Mouse (Mus musculus) MEL (cell line): ENCODE measurements around the gene Gm26602. TPM values are rescaled to one million over a fixed set of nuclear protein-coding genes. Genes with fewer than 3 reads are reported as not detected.

Source experiments
- DNase-seq: peaks from one replicate; pipeline ENCODE4 v3.0.0; 2011; ENCODE audit warnings: low read depth, low spot score
- H3K27ac ChIP-seq: 2 replicates; pipeline ENCODE4 v1.5.1; 2012; ENCODE audit warnings: low read depth, mild to moderate bottlenecking, control low read depth, low read length, moderate library complexity; ENCODE audit not compliant: control insufficient read depth
- H3K27me3 ChIP-seq, 2 experiments: fragments of 150-350 bp in 1 of 2; sonication (generic) in 1 of 2; 2 replicates each; pipeline ENCODE4 v1.6.1; 2012; ENCODE audit warnings: low read length in 2 of 2, mild to moderate bottlenecking in 2 of 2, improper control_type of control experiment in 1 of 2, moderate library complexity in 1 of 2; ENCODE audit not compliant: insufficient read depth in 2 of 2, control insufficient read depth in 1 of 2
- H3K36me3 ChIP-seq, 2 experiments: 2 replicates each; pipeline ENCODE4 v1.6.1; 2012 to 2014; ENCODE audit warnings: low read length in 2 of 2, improper control_type of control experiment in 1 of 2, inconsistent platforms in 1 of 2, mild to moderate bottlenecking in 1 of 2; ENCODE audit not compliant: insufficient read depth in 2 of 2, control insufficient read depth in 1 of 2
- H3K4me1 ChIP-seq, 2 experiments: fragments of 150-350 bp in 1 of 2; sonication (generic) in 1 of 2; 2 replicates each; pipeline ENCODE4 v1.6.1; 2012; ENCODE audit warnings: low read length in 2 of 2, improper control_type of control experiment in 1 of 2, mild to moderate bottlenecking in 1 of 2; ENCODE audit not compliant: insufficient read depth in 2 of 2, control insufficient read depth in 1 of 2
- H3K4me3 ChIP-seq, 2 experiments: fragments of 150-350 bp in 1 of 2; sonication (generic) in 1 of 2; 2 replicates each; pipeline ENCODE4 v1.5.1; 2012; ENCODE audit warnings: low read depth in 2 of 2, low read length in 2 of 2, mild to moderate bottlenecking in 2 of 2, moderate library complexity in 2 of 2, control low read depth in 1 of 2, improper control_type of control experiment in 1 of 2; ENCODE audit not compliant: control insufficient read depth in 1 of 2, insufficient read depth in 1 of 2
- H3K79me2 ChIP-seq: 2 replicates; pipeline ENCODE4 v1.6.1; 2012; ENCODE audit warnings: mild to moderate bottlenecking, low read length, moderate library complexity; ENCODE audit not compliant: control insufficient read depth, poor library complexity, insufficient read depth
- H3K9ac ChIP-seq: 2 replicates; pipeline ENCODE4 v1.6.1; 2012; ENCODE audit warnings: low read depth, mild to moderate bottlenecking, control low read depth, low read length, moderate library complexity; ENCODE audit not compliant: control insufficient read depth, poor library complexity, severe bottlenecking
- H3K9me3 ChIP-seq: fragments of 150-350 bp; sonication (generic); replicated peaks from 2 replicates; pipeline ENCODE4 v1.6.1; 2012; ENCODE audit warnings: mild to moderate bottlenecking, low read length, improper control_type of control experiment, moderate library complexity; ENCODE audit not compliant: insufficient read depth
- BHLHE40 ChIP-seq: IDR thresholded peaks from 2 replicates; pipeline ENCODE4 v1.6.1; 2012; ENCODE audit warnings: low read depth, mild to moderate bottlenecking, inconsistent platforms, low read length, improper control_type of control experiment, borderline replicate concordance
- CTCF ChIP-seq, 3 experiments: IDR thresholded peaks in 2 of 3; conservative IDR thresholded peaks in 1 of 3; 2 replicates each; pipeline ENCODE4 v1.5.1; 2011 to 2012; ENCODE audit warnings: low read length in 3 of 3, low read depth in 2 of 3, mild to moderate bottlenecking in 2 of 3, improper control_type of control experiment in 1 of 3, inconsistent platforms in 1 of 3, mixed read lengths in 1 of 3, moderate library complexity in 1 of 3; ENCODE audit not compliant: control insufficient read depth in 1 of 3, insufficient read depth in 1 of 3, poor library complexity in 1 of 3, severe bottlenecking in 1 of 3
- ELF1 ChIP-seq: IDR thresholded peaks from 2 replicates; pipeline ENCODE4 v1.6.1; 2014; ENCODE audit warnings: low read depth, mild to moderate bottlenecking, inconsistent platforms, low read length, improper control_type of control experiment, moderate library complexity
- EP300 ChIP-seq, 2 experiments: IDR thresholded peaks; 2 replicates each; pipeline ENCODE4 v1.6.1; 2011; ENCODE audit warnings: improper control_type of control experiment in 2 of 2, low read length in 2 of 2, low read depth in 1 of 2, mild to moderate bottlenecking in 1 of 2
- ETS1 ChIP-seq: IDR thresholded peaks from 2 replicates; pipeline ENCODE4 v1.6.1; 2012; ENCODE audit warnings: low read depth, mild to moderate bottlenecking, inconsistent platforms, low read length, improper control_type of control experiment, moderate library complexity
- HCFC1 ChIP-seq: IDR thresholded peaks from 2 replicates; pipeline ENCODE4 v1.6.1; 2012; ENCODE audit warnings: low read depth, mild to moderate bottlenecking, inconsistent platforms, low read length, improper control_type of control experiment, moderate library complexity
- JUND ChIP-seq: IDR thresholded peaks from 2 replicates; pipeline ENCODE4 v1.6.1; 2011; ENCODE audit warnings: low read depth, mild to moderate bottlenecking, improper control_type of control experiment, low read length
- KAT2A ChIP-seq: conservative IDR thresholded peaks from 2 replicates; pipeline ENCODE4 v1.6.1; 2012; ENCODE audit warnings: low read depth, low read length, improper control_type of control experiment, inconsistent platforms
- MAX ChIP-seq: IDR thresholded peaks from 2 replicates; pipeline ENCODE4 v1.6.1; 2011; ENCODE audit warnings: low read length, improper control_type of control experiment
- MEF2A ChIP-seq: IDR thresholded peaks from 2 replicates; pipeline ENCODE4 v1.6.1; 2014; ENCODE audit warnings: low read depth, mild to moderate bottlenecking, inconsistent platforms, low read length, improper control_type of control experiment; ENCODE audit not compliant: poor library complexity, insufficient replicate concordance, severe bottlenecking; ENCODE audit errors: extremely low read depth
- MXI1 ChIP-seq: IDR thresholded peaks from 2 replicates; pipeline ENCODE4 v1.6.1; 2011; ENCODE audit warnings: mild to moderate bottlenecking, low read depth, low read length, improper control_type of control experiment
- NRF1 ChIP-seq: IDR thresholded peaks from 2 replicates; pipeline ENCODE4 v1.6.1; 2014; ENCODE audit warnings: low read depth, mild to moderate bottlenecking, inconsistent platforms, low read length, improper control_type of control experiment, moderate library complexity; ENCODE audit not compliant: poor library complexity, insufficient read depth, severe bottlenecking
- POLR2AphosphoS2 ChIP-seq: IDR thresholded peaks from 2 replicates; pipeline ENCODE4 v1.6.1; 2011; ENCODE audit warnings: low read length, improper control_type of control experiment
- POLR2AphosphoS5 ChIP-seq: IDR thresholded peaks from 2 replicates; pipeline ENCODE4 v1.6.1; 2012; ENCODE audit warnings: low read depth, borderline replicate concordance, mild to moderate bottlenecking, inconsistent platforms, low read length, moderate library complexity, mixed read lengths
- RAD21 ChIP-seq: IDR thresholded peaks from 2 replicates; pipeline ENCODE4 v1.6.1; 2011; ENCODE audit warnings: mild to moderate bottlenecking, low read depth, low read length, improper control_type of control experiment
- RCOR1 ChIP-seq: IDR thresholded peaks from 2 replicates; pipeline ENCODE4 v1.6.1; 2012; ENCODE audit warnings: low read depth, mild to moderate bottlenecking, inconsistent platforms, low read length, improper control_type of control experiment
- SIN3A ChIP-seq: IDR thresholded peaks from 2 replicates; pipeline ENCODE4 v1.6.1; 2012; ENCODE audit warnings: low read length, improper control_type of control experiment, inconsistent platforms
- SMC3 ChIP-seq: IDR thresholded peaks from 2 replicates; pipeline ENCODE4 v1.6.1; 2011; ENCODE audit warnings: low read depth, low read length, improper control_type of control experiment
- TBP ChIP-seq: IDR thresholded peaks from 2 replicates; pipeline ENCODE4 v1.8.0; 2011; ENCODE audit warnings: low read depth, low read length, improper control_type of control experiment
- USF1 ChIP-seq: IDR thresholded peaks from 2 replicates; pipeline ENCODE4 v1.6.1; 2014; ENCODE audit warnings: low read depth, mild to moderate bottlenecking, inconsistent platforms, low read length, improper control_type of control experiment, moderate library complexity
- ZC3H11A ChIP-seq: IDR thresholded peaks from 2 replicates; pipeline ENCODE4 v1.6.1; 2012; ENCODE audit warnings: low read depth, mild to moderate bottlenecking, inconsistent platforms, low read length, improper control_type of control experiment
- ZKSCAN1 ChIP-seq: IDR thresholded peaks from 2 replicates; pipeline ENCODE4 v1.6.1; 2012; ENCODE audit warnings: low read depth, mild to moderate bottlenecking, inconsistent platforms, low read length, improper control_type of control experiment, moderate library complexity
- ZMIZ1 ChIP-seq: IDR thresholded peaks from 2 replicates; pipeline ENCODE4 v1.6.1; 2012; ENCODE audit warnings: low read depth, mild to moderate bottlenecking, inconsistent platforms, low read length, improper control_type of control experiment, moderate library complexity
- polyA plus RNA-seq, 2 experiments: library from polyadenylated mRNA; stranded (reverse) in 1 of 2; unstranded in 1 of 2; fragments of >175 nt in 1 of 2; fragments of >200 nt in 1 of 2; gene quantifications; 2 replicates each; pipeline versions ENCODE4 v1.2.1 to v1.2.4; 2012; ENCODE audit warnings: low replicate concordance in 2 of 2, low read depth in 1 of 2; ENCODE audit not compliant: insufficient read length in 2 of 2, insufficient read depth in 1 of 2, missing spikeins in 1 of 2
- total RNA-seq: library from RNA; depleted of rRNA; stranded (reverse); fragments of 300-350 nt; gene quantifications from 2 replicates; pipeline ENCODE4 v1.2.3, GENCODE M21; 2012

Gene Gm26602
- total and polyA plus RNA-seq, 3 experiments, result 4.5 to 10.2 TPM; not detected in 1

- Histone ChIP-seq H3K36me3 (no peaks in the 10 kb centered on the region), H3K9me3 (no peaks in the 10 kb centered on the region), H3K79me2 (no peaks in the 10 kb centered on the region), H3K4me3 (no peak overlapping the region), H3K27ac (no peak overlapping the region), H3K4me1 (no peaks in the 10 kb centered on the region), H3K9ac (no peak overlapping the region), H3K27me3 (no peaks in the 10 kb centered on the region)
- no peak for DNase-seq
- TF ChIP-seq MAX, result no peak
- TF ChIP-seq EP300 (IDR thresholded peaks at IDR 0.05; ENCODE audit: low read depth in 1 of 2, low read length in 2 of 2), result no peak
- no peak for TF ChIP-seq MXI1
- no peak for TF ChIP-seq NRF1
- TF ChIP-seq ZKSCAN1, result no peak
- no peak for TF ChIP-seq MEF2A
- TF ChIP-seq TBP, result no peak
- no peak for TF ChIP-seq ETS1
- no peak for TF ChIP-seq SIN3A
- TF ChIP-seq HCFC1, result no peak
- TF ChIP-seq JUND, result no peak
- TF ChIP-seq ELF1, result no peak
- TF ChIP-seq POLR2AphosphoS5, result no peak
- TF ChIP-seq USF1, result no peak
- no peak for TF ChIP-seq RCOR1
Measured at GRCm38 (mm10) chr10:79950661-79951060, 40.0 kb downstream of the Gm26602 start.

- no peak overlapping the region for H3K27ac ChIP-seq
- no peak overlapping the region for H3K9ac ChIP-seq
- H3K4me1 ChIP-seq, result 0 out of 4 replicates have a peak, but pooled peaks cover 0 to 2% of the 10 kb centered on the region in 2 experiments
- H3K79me2 ChIP-seq, result no peaks in the 10 kb centered on the region
- H3K27me3 ChIP-seq, result no peaks in the 10 kb centered on the region
- peak; percentile 32 for DNase-seq
- H3K36me3 ChIP-seq, result no peaks in the 10 kb centered on the region
- no peak for TF ChIP-seq BHLHE40
- no peak for TF ChIP-seq POLR2AphosphoS2
- TF ChIP-seq ZC3H11A, result 0 out of 2 replicates have a peak, but pooled peaks have one; percentile 34
- peak; percentile 68 for TF ChIP-seq SMC3
- TF ChIP-seq ZMIZ1, result no peak
- no peak for TF ChIP-seq KAT2A
- TF ChIP-seq RAD21, result peak; percentile 48
- peak; percentile 64 to 80 (median 69) for TF ChIP-seq CTCF (IDR thresholded peaks at IDR 0.05 in 2 of 3, conservative IDR thresholded peaks at IDR 0.05 in 1 of 3; ENCODE audit: control insufficient read depth in 1 of 3, insufficient read depth in 1 of 3, low read depth in 2 of 3, low read length in 3 of 3, poor library complexity in 1 of 3, severe bottlenecking in 1 of 3)
- H3K9me3 ChIP-seq, result no peaks in the 10 kb centered on the region
- H3K4me3 ChIP-seq, result no peak overlapping the region
Measured at GRCm38 (mm10) chr10:79953946-79954345, 43.3 kb downstream of the Gm26602 start.
